Mouse (Mus musculus) brain, embryonic 14.5 days (tissue): Measurements from ENCODE around the gene Dcbld2.

Experiments
- CTCF ChIP-seq: fragments of 200-500 bp; IDR thresholded peaks from 2 replicates; pipeline ENCODE4 v1.5.1; 2012; ENCODE audit warnings: inconsistent platforms, mild to moderate bottlenecking, moderate library complexity, borderline replicate concordance; ENCODE audit not compliant: insufficient read depth, insufficient read length; ENCODE audit errors: extremely low read depth
- POLR2A ChIP-seq: fragments of 200-500 bp; IDR thresholded peaks from 2 replicates; pipeline ENCODE4 v1.6.1; 2012; ENCODE audit warnings: mild to moderate bottlenecking, inconsistent platforms, borderline replicate concordance; ENCODE audit not compliant: poor library complexity, insufficient read depth, insufficient read length, severe bottlenecking; ENCODE audit errors: extremely low read depth

DNA sequence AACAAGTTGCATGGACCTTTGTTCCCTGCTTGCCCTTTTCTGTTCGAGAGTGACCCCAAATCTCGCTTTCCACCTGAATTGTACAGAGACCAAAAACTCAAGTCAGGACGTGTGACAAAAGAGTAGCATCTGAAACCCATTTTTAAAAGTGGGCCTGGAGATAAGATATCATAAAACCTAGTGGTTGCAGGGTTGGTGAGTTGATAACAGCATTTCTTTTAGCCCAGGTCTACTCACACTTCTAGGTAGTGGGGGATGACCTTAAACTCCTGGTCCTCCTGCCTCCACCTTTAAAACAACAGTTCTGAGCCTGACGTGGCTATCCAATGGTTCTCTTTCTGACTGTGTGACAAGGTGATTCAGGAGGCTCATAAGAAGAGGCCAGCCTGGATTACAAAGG lies 62.6 kb downstream of the Dcbld2 start:
- no peak for TF ChIP-seq POLR2A
- TF ChIP-seq CTCF = no peak
